Mouse (Mus musculus) limb, embryonic 15.5 days (tissue): ENCODE measurements around the gene Itgb6. TPM values are rescaled to one million over a fixed set of nuclear protein-coding genes. Genes with fewer than 3 reads are reported as not detected.

ENCODE experiments used
- ATAC-seq: fragments of 200-750 bp; cut with Nextera tagmentation; 2 replicates; pipeline ENCODE4 v1.8.0; 2017; ENCODE audit warnings: low read depth, moderate TSS enrichment; ENCODE audit not compliant: insufficient number of reproducible peaks, low FRiP score, low TSS enrichment
- H3K27ac ChIP-seq: fragments of 300-500 bp; sonication (generic); 2 replicates; pipeline ENCODE4 v1.5.1; 2015; ENCODE audit warnings: moderate library complexity, mild to moderate bottlenecking, inconsistent platforms
- H3K27me3 ChIP-seq: fragments of 300-500 bp; sonication (generic); 2 replicates; pipeline ENCODE4 v1.6.1; 2015; ENCODE audit warnings: inconsistent platforms
- H3K36me3 ChIP-seq: fragments of 300-500 bp; sonication (generic); 2 replicates; pipeline ENCODE4 v1.6.1; 2015; ENCODE audit warnings: inconsistent platforms
- H3K4me1 ChIP-seq: fragments of 300-500 bp; sonication (generic); 2 replicates; pipeline ENCODE4 v1.6.1; 2015; ENCODE audit warnings: inconsistent platforms
- H3K4me2 ChIP-seq: fragments of 300-500 bp; sonication (generic); 2 replicates; pipeline ENCODE4 v1.6.1; 2015; ENCODE audit warnings: mild to moderate bottlenecking, inconsistent platforms
- H3K4me3 ChIP-seq: fragments of 300-500 bp; sonication (generic); 2 replicates; pipeline ENCODE4 v1.5.1; 2015; ENCODE audit warnings: mild to moderate bottlenecking, inconsistent platforms
- H3K9ac ChIP-seq: fragments of 300-500 bp; sonication (generic); 2 replicates; pipeline ENCODE4 v1.6.1; 2015; ENCODE audit warnings: inconsistent platforms
- H3K9me3 ChIP-seq: fragments of 300-500 bp; sonication (generic); 2 replicates; pipeline ENCODE4 v1.6.1; 2016; ENCODE audit warnings: inconsistent platforms
- WGBS: fragments of 180-500 bp; shearing (Covaris S2); methylation state at CpG from one replicate; pipeline ENCODE4 v1.1.7; 2015; 5-methylcytosine and 5-hydroxymethylcytosine counted together
- polyA plus RNA-seq: library from polyadenylated mRNA; unstranded; fragments of >200 nt; fragmentation: Nextera tagmentation; extraction: Ambion mirVana; gene quantifications from 2 replicates; pipeline ENCODE4 v1.2.1, GENCODE M21; 2015

The Itgb6 gene
- polyA plus RNA-seq, 1 experiment from 2014 or later: 3.7 TPM

DNA sequence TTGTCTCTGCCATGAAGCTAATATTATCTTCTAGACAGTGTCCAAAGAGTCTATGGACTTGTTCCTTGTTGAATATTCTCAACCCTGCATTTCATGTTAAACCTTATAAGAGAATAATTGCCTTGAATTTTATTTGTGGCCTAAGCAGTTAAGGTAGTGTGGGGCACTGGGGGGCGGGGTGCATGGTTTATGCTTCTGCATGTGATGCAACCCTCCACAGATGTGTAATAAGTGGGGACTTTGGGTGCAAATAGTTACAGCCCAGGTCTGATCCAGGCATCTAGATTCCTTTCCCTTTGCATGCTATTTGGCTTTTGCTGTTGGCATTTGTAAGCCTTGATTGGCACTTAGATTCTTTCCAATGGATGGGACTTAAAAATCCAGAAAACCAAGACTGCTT is 51.2 kb downstream of the Itgb6 start:
- Histone ChIP-seq H3K9ac (no peak overlapping the region), H3K4me3 (no peak overlapping the region), H3K27ac (no peak overlapping the region), H3K4me2 (no peak overlapping the region), H3K9me3 (no peaks in the 10 kb centered on the region), H3K4me1 (0 out of 2 replicates have a peak, but pooled peaks cover 2% of the 10 kb centered on the region), H3K27me3 (no peaks in the 10 kb centered on the region), H3K36me3 (no peaks in the 10 kb centered on the region)
- no peak for ATAC-seq
- WGBS: 91% methylated on average over 1 of the region's 1 CpGs

DNA sequence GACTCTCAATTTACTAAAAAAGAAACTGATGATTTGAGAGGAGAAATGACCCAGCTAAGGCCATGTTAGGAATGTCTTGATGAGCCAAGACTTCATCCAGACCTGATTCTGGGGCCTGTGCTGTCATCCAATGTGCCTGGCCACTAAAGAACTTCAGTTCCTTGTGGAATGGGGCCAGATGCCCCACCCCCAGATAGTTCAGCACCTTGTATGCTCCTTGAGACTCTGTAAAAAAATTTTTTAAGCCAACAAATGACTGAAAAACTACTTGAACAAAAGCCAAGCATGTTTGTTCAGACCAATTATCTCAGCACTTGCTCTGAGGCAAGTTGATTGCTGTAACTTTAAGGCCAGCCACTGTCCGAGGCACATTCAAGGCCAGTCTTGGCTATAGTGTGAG is 59.4 kb downstream of the Itgb6 start:
- H3K27me3 ChIP-seq: no peaks in the 10 kb centered on the region
- H3K4me2 ChIP-seq: no peak overlapping the region
- H3K9ac ChIP-seq: no peak overlapping the region
- H3K4me3 ChIP-seq: no peak overlapping the region
- H3K4me1 ChIP-seq: no peaks in the 10 kb centered on the region
- H3K36me3 ChIP-seq: no peaks in the 10 kb centered on the region
- H3K27ac ChIP-seq: no peak overlapping the region
- H3K9me3 ChIP-seq: no peaks in the 10 kb centered on the region
- WGBS: 62% methylated on average over 1 of the region's 1 CpGs
- ATAC-seq: no peak

DNA sequence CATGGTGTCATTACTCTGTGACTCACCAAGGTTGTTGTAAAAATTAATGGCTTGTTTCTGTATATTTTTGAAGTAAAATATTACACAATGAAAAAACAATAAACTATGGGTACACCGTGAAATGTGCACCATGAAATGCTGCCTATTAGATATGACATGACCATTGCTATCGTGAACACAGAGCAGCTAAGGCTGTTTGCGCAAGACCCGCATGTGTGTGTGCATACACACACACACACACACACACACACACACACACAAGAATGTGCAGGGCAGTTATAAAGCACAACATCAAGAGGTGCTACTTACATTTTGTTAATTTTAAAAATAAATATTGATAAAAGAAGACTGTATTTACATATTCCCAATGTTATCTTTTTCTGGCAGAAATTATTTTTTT is 62.5 kb downstream of the Itgb6 start:
- no peak for ATAC-seq
- Histone ChIP-seq H3K27me3 (no peaks in the 10 kb centered on the region), H3K27ac (no peak overlapping the region), H3K4me2 (no peak overlapping the region), H3K4me1 (no peaks in the 10 kb centered on the region), H3K9ac (no peak overlapping the region), H3K4me3 (no peak overlapping the region), H3K36me3 (no peaks in the 10 kb centered on the region), H3K9me3 (no peaks in the 10 kb centered on the region)
- 85% methylated on average over 4 of the region's 4 CpGs for WGBS

DNA sequence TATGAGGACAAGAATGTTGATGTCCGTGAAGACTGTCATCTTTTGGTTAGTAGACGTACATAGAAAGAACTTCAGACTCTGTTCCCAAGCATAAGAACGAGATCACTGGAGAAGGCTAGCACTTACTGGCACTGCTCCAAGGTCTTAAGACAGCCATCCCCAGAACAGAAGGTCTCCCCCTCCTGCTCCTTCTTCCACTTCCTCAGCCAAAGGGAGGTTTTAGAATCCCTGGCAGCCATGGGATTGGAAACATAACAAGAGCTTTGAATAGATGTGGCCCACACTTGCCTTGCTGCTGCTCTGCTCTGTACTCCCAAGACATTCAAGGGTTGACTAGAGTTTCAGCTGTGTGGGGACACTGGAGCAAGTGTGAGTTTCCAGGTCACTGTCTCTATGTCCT is 63.5 kb downstream of the Itgb6 start:
- Histone ChIP-seq H3K4me2 (no peak overlapping the region), H3K9me3 (no peaks in the 10 kb centered on the region), H3K4me1 (no peaks in the 10 kb centered on the region), H3K36me3 (no peaks in the 10 kb centered on the region), H3K27ac (no peak overlapping the region), H3K4me3 (no peak overlapping the region), H3K27me3 (no peaks in the 10 kb centered on the region), H3K9ac (no peak overlapping the region)
- WGBS: 57% methylated on average over 3 of the region's 3 CpGs
- no peak for ATAC-seq

DNA sequence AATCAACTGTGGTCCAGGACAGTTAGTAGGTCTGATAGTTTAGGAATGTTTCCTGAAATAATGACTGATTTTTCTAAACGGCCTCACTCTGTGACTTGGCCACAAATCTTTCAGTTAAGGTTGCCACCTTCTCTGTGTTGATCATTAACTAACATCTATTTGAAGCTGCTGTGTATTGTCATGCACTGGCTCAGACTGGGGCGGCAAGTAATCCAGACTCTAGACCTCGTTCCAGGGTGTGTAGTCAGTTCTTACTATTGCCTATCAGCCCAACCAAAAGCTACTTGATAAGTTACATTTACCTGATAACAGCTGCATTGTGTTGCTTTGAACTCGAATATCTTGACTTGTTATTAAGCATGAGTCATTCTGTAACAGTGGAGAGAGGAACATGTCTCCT is 67.6 kb downstream of the Itgb6 start:
- 76% methylated on average over 4 of the region's 4 CpGs for WGBS
- H3K27me3 ChIP-seq: no peaks in the 10 kb centered on the region
- no peak overlapping the region for H3K4me2 ChIP-seq
- H3K4me3 ChIP-seq: no peak overlapping the region
- no peak overlapping the region for H3K9ac ChIP-seq
- H3K27ac ChIP-seq: no peak overlapping the region
- H3K4me1 ChIP-seq: peaks cover 2% of the 10 kb centered on the region; the same call in 1 of the 2 replicates
- H3K9me3 ChIP-seq: no peaks in the 10 kb centered on the region
- ATAC-seq: no peak
- no peaks in the 10 kb centered on the region for H3K36me3 ChIP-seq

DNA sequence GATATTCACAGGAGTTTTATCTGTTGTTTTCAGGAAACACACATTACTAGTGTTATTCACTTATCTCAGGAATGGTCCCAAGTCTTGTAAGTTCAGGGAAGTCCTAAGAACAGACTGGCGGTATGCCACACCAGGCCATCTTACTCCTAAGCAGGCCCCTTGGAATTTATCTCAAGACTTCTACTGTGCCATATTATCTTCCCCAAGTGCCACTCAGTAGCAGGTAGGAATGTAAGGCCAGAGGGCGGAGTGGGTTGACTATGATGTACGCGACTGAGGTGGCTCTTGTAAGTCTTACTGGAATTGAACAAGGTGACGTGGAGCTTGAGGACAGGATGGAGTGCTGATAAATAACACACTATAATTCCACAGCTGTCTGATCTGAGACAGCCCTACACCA is 72.3 kb downstream of the Itgb6 start:
- 71% methylated on average over 5 of the region's 5 CpGs for WGBS
- no peak overlapping the region for H3K4me2 ChIP-seq
- H3K9me3 ChIP-seq: no peaks in the 10 kb centered on the region
- no peak overlapping the region for H3K27ac ChIP-seq
- H3K4me3 ChIP-seq: no peak overlapping the region
- no peak overlapping the region for H3K9ac ChIP-seq
- ATAC-seq: no peak
- no peaks in the 10 kb centered on the region for H3K27me3 ChIP-seq
- peaks cover 2% of the 10 kb centered on the region; the same call in 1 of the 2 replicates for H3K4me1 ChIP-seq
- no peaks in the 10 kb centered on the region for H3K36me3 ChIP-seq

DNA sequence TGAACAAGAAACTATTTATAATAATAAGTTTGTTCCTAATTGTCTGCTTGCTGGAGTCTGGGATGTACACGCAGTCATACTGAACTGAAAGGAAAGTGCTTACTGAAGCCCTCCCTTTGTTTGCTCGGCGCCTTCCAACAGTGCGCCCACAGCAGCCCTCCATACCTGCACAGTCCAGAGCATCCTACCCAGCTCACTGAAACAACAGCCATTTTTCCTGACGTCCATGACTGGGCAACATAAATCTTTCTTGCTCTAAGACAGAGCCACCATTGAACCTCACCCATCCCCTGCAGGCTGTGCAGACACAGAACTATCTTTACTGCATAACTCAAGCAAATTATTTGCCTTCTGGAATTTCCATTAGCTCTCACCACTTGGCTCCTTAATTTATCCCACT is 74.8 kb downstream of the Itgb6 start:
- H3K4me2 ChIP-seq: no peak overlapping the region
- H3K4me1 ChIP-seq: peaks cover 2% of the 10 kb centered on the region; the same call in 1 of the 2 replicates
- WGBS: 66% methylated on average over 5 of the region's 5 CpGs
- H3K4me3 ChIP-seq: no peak overlapping the region
- H3K27ac ChIP-seq: no peak overlapping the region
- no peak overlapping the region for H3K9ac ChIP-seq
- no peaks in the 10 kb centered on the region for H3K27me3 ChIP-seq
- no peak for ATAC-seq
- no peaks in the 10 kb centered on the region for H3K9me3 ChIP-seq
- H3K36me3 ChIP-seq: no peaks in the 10 kb centered on the region

DNA sequence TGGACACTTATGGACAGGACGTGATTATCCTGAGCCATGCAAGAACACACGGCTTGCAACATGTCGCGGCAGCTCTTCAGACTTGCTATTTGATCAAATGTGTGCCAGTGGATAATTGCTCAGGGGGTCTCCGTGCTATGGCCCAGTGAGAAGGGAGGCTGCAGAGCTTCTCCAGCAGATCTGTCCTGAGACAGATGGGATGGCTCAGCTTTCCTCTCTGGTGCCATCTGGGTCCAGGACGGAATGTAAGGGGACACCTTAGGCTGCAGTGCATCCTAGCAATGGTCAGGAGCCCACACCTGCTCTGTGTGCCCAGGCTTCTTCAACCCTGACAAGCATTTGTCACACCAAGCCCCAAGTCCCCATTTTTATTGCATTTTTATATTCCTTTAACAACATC is 75.9 kb downstream of the Itgb6 start:
- H3K4me2 ChIP-seq: no peak overlapping the region
- peaks cover 2% of the 10 kb centered on the region; the same call in 1 of the 2 replicates for H3K4me1 ChIP-seq
- no peaks in the 10 kb centered on the region for H3K27me3 ChIP-seq
- no peak overlapping the region for H3K27ac ChIP-seq
- ATAC-seq: no peak
- no peak overlapping the region for H3K4me3 ChIP-seq
- no peaks in the 10 kb centered on the region for H3K36me3 ChIP-seq
- H3K9me3 ChIP-seq: no peaks in the 10 kb centered on the region
- 79% methylated on average over 6 of the region's 6 CpGs for WGBS
- H3K9ac ChIP-seq: no peak overlapping the region

DNA sequence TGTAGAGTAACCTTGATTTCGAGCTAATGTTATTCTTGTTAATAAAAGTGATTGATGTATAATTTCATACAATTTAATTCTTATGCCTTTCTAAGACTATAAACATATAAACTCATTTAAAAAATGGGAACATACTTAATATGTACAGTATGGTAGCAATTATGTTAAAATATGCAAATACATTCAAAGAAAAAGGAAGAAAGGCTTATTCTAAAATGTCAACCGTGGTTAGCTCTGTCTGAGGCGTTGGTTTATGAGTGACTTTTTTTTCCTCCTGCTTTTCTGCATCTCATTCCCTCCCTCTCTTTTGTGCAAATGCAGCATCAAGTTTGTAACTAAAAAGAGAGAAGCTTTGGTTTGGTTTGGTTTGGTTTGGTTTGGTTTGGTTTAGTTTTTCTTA is 79.0 kb downstream of the Itgb6 start:
- no peak overlapping the region for H3K27ac ChIP-seq
- H3K36me3 ChIP-seq: no peaks in the 10 kb centered on the region
- H3K4me1 ChIP-seq: no peaks in the 10 kb centered on the region
- 61% methylated on average over 3 of the region's 3 CpGs for WGBS
- H3K27me3 ChIP-seq: no peaks in the 10 kb centered on the region
- no peak overlapping the region for H3K4me3 ChIP-seq
- H3K9me3 ChIP-seq: no peaks in the 10 kb centered on the region
- no peak for ATAC-seq
- no peak overlapping the region for H3K9ac ChIP-seq
- H3K4me2 ChIP-seq: no peak overlapping the region

DNA sequence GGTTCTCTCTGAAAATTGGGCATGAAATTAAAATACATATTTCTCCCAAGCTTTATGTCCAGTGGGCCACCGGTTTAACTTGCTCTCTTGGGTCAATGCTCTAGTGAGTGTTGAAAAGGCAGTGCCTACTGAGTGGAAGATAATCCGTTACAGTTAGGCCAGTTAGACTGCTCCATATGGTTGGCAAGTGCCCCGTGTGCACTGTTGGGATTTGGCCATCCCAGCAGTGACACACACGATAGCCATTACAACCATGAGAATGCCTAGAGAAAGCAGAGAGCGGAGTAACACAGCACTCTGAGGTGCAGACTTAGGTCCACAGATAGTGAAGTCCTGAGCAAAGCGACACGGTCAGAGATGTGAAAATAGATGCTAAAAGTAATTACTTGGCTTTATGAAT is 79.8 kb downstream of the Itgb6 start:
- WGBS: 87% methylated on average over 7 of the region's 7 CpGs
- Histone ChIP-seq H3K9me3 (no peaks in the 10 kb centered on the region), H3K27me3 (no peaks in the 10 kb centered on the region), H3K9ac (no peak overlapping the region), H3K4me1 (no peaks in the 10 kb centered on the region), H3K27ac (no peak overlapping the region), H3K4me3 (no peak overlapping the region), H3K36me3 (no peaks in the 10 kb centered on the region), H3K4me2 (no peak overlapping the region)
- no peak for ATAC-seq

DNA sequence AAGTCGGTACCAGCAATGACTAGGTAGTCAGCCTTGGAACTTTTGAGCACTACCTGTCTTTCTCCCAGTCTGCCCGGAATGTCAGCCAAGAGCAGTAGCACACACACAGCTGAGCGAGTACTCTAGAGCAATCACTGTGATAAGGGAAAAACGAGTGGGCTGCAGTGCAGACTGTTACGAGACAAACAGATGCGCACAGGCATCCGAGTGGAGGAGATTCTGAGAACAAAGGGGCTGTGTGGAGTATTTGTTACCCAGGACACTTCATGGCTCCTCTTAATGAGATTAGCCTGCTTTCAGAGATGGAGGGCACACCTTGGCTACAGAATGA is 82.1 kb downstream of the Itgb6 start:
- 58% methylated on average over 7 of the region's 7 CpGs for WGBS
- Histone ChIP-seq H3K9ac (no peak overlapping the region), H3K4me2 (no peak overlapping the region), H3K36me3 (no peaks in the 10 kb centered on the region), H3K4me1 (no peaks in the 10 kb centered on the region), H3K27me3 (no peaks in the 10 kb centered on the region), H3K27ac (no peak overlapping the region), H3K4me3 (no peak overlapping the region), H3K9me3 (no peaks in the 10 kb centered on the region)
- ATAC-seq: no peak

DNA sequence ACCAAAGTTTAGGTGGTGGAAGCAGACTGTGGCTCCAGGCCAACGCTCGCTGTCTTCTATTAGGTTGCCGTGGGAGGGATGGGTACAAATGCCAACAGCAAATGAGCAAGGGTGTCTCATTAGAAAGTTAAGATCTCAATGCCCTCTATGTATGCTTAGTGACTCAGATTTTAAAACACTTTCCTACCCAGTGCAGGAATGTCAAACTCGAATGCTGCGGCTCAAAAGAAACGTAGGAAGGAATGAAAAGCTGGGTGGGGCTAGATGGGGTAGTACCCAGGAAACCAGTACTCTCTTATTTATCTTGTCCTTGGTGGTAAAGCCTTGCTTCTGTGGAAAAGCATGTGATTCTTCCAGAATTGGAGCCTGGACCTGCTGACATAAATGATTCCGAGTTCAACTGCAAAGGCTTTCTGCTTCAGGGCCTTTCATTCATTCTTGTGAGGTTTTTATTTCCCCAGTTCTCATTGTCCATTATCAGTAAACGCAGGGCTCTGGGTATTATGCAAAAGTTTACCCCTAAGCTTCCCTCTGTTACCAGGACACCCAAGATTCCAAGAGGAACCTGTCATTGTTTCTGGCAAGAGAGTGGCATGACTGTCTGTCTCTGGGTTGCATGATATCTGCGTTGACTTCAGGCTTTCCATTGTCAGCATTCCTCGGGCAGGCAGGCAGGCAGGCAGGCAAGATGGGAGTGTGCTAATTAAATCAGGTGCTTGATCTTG is 82.7 kb downstream of the Itgb6 start:
- no peak overlapping the region for H3K9ac ChIP-seq
- no peak for ATAC-seq
- H3K4me2 ChIP-seq: no peak overlapping the region
- H3K36me3 ChIP-seq: no peaks in the 10 kb centered on the region
- H3K4me3 ChIP-seq: no peak overlapping the region
- H3K9me3 ChIP-seq: no peaks in the 10 kb centered on the region
- no peaks in the 10 kb centered on the region for H3K4me1 ChIP-seq
- H3K27me3 ChIP-seq: no peaks in the 10 kb centered on the region
- 71% methylated on average over 10 of the region's 10 CpGs for WGBS
- H3K27ac ChIP-seq: no peak overlapping the region
